ENCODE assay signal across 25 mouse cellular contexts in genomic region chr15:98591396-98591795, GRCm38 (mm10). TPM values are rescaled to one million over a fixed set of nuclear protein-coding genes. Genes with fewer than 3 reads are reported as not detected.
"Had no signal": no experiment of that assay in that cellular context is flagged by ENCODE, and none has a peak within 500 bp of the region (broad histone marks: within the 10 kb centered on the region; RNA-seq: fewer than 3 reads in every experiment).

No protein-coding gene starts in this region.

- ATAC-seq: liver, postnatal 0 days; lung, postnatal 0 days; midbrain, embryonic 15.5 days had no signal

- H3K4me3 ChIP-seq: layer of hippocampus, adult 2 months; limb, embryonic 10.5 days; limb, embryonic 13.5 days; midbrain, embryonic 12.5 days; midbrain, embryonic 15.5 days; neural tube, embryonic 12.5 days; neural tube, embryonic 15.5 days had no signal

- H3K27ac ChIP-seq: kidney, postnatal 0 days; layer of hippocampus, adult 2 months; limb, embryonic 10.5 days; limb, embryonic 13.5 days; liver, embryonic 14.5 days; macrophage; midbrain, embryonic 12.5 days; midbrain, embryonic 15.5 days; neural tube, embryonic 12.5 days; neural tube, embryonic 15.5 days; stomach, postnatal 0 days had no signal

- H3K4me2 ChIP-seq: limb, embryonic 13.5 days; lung, embryonic 14.5 days; midbrain, embryonic 12.5 days; midbrain, embryonic 15.5 days; neural tube, embryonic 12.5 days; neural tube, embryonic 15.5 days had no signal

- H3K9ac ChIP-seq: limb, embryonic 13.5 days; liver, embryonic 14.5 days; liver, postnatal 0 days; lung, embryonic 14.5 days; midbrain, embryonic 12.5 days; midbrain, embryonic 15.5 days; neural tube, embryonic 12.5 days; neural tube, embryonic 15.5 days had no signal

- H3K27me3 ChIP-seq: limb, embryonic 13.5 days; midbrain, embryonic 12.5 days; midbrain, embryonic 15.5 days; neural tube, embryonic 12.5 days; neural tube, embryonic 15.5 days had no signal

- H3K4me1 ChIP-seq: limb, embryonic 10.5 days; limb, embryonic 13.5 days; midbrain, embryonic 12.5 days; midbrain, embryonic 15.5 days; neural tube, embryonic 12.5 days; neural tube, embryonic 15.5 days had no signal

- H3K9me3 ChIP-seq: limb, embryonic 10.5 days; limb, embryonic 13.5 days; midbrain, embryonic 12.5 days; midbrain, embryonic 15.5 days; neural tube, embryonic 12.5 days; neural tube, embryonic 15.5 days had no signal

- DNase-seq: kidney, adult 2 months; layer of hippocampus, adult 9-11 months; liver; liver, postnatal 0 days; lung, embryonic 14.5 days; right cerebral cortex, adult 18-20 months; right cerebral cortex, postnatal 4 days; thymus, adult 18-20 months; thymus, postnatal 14 days had no signal

RNA-seq across cellular contexts. Expression of gene 4930415O20Rik, which starts 20.6 kb away (rescaled TPM):
- total RNA-seq: layer of hippocampus, adult 2 months; left cerebral cortex, adult 18-20 months; left cerebral cortex, postnatal 25 days; megakaryocyte, adult 5-6 weeks had no signal
- polyA plus RNA-seq: limb, embryonic 13.5 days; liver, embryonic 14.5 days; liver, postnatal 0 days; lung, embryonic 14.5 days; macrophage; midbrain, embryonic 12.5 days; neural tube, embryonic 12.5 days; neural tube, embryonic 15.5 days; stomach, embryonic 14.5 days had no signal
